Mouse (Mus musculus) activated CD4-positive, CD25-positive, alpha-beta regulatory T cell (primary cell): Measurements from ENCODE around the gene Lin37. TPM values are rescaled to one million over a fixed set of nuclear protein-coding genes. Genes with fewer than 3 reads are reported as not detected.

ENCODE experiments used
- polyA plus RNA-seq, 2 experiments: library from polyadenylated mRNA; unstranded; fragments of 100-300 nt; shearing (Covaris generic); gene quantifications; one replicate each; pipeline ENCODE4 v1.2.1; 2017

The Lin37 gene
- 100 to 1,000 TPM in 1 of 2 experiments, 10 to 100 TPM in 1; 92.9 to 107 TPM for polyA plus RNA-seq

DNA sequence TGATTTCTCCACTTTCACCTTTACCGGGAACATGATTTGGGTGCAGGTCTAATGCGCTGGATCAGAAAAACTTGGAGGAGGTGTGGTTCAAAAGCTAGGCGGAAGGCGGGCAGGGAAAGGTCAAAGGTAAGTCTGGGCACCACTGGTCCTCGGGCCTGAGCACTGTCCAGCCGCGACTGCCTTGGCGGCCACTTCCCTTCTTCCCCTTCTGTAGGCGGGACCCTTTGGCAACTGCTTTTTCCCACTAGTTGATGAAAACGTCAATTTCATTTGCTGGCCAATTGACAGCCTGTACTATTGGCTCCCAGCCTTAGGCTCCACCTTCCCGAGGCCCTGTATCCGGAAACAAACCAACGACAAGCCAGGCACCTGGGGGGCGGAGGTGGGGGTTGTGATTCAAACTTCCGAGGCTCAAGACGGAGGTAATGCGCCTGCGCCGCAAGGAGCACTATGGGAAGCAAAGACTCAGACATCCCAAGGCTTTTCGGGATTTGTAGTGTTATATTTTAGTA, at the start of gene Lin37:
Gene Lin37 (minus strand): TSS at position 396 of the 512 bp plus-strand sequence.

DNA sequence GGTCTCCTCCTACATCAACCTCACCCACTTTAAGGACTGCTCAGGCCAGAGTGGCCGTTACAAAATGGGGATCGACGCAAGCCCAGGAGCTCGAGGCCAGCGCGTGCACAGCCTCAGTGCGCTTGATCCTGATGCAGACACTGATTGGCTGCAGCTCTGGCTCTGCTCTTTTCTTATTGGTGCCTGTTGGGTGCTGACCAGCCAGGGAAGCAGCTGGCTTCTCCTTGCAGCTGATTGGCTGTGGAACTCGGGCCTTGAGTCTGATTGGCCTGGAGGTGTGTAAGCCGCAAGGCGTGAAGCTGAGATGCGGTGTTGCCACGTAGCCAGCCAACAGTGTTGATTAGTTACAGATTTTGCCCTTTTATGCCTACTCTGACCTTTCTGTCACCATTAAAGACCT, 39.1 kb upstream of the Lin37 start, which contains the start of gene Zbtb32:
Gene Zbtb32 (minus strand): TSS at position 124 of the 400 bp plus-strand sequence.

DNA sequence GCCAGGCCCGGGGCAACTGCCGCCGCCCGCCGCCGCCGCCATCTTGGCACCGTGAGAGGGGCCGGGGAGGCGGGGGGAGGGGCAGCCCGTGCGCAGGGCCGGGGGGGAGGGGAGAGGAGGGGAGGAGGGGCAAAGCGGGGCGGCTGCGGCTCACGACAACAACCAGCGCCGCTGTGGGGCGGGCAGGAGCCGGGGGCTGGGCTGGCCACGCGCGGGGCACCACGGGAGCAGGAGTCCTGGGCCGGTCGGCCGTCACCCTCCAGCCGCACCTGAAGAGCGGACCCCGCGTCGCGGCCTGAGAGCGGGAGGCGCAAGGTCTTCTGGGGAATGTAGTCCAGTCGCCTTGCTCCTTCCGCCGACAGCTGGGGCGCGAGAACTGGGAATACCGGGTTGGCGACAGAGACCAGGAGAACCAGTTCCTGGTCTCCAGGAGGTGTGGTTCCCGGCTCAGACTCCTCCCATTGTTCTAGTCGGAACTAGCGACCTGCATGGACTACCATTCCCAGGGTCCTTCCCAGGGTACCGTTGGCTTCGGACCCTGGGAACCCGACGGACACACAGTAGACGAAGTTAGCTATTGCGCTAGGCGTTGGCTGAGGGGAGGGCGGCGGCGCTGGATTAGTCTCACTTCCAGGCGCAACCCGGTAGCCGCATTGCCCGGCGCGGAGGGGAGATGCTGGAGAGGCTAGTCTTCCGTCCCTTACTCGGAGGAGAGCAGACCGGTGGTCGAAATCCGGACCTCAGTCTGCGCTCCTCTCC, 29.2 kb upstream of the Lin37 start, which contains the start of gene Kmt2b:
Gene Kmt2b (minus strand): TSS at position 51 of the 759 bp plus-strand sequence.

DNA sequence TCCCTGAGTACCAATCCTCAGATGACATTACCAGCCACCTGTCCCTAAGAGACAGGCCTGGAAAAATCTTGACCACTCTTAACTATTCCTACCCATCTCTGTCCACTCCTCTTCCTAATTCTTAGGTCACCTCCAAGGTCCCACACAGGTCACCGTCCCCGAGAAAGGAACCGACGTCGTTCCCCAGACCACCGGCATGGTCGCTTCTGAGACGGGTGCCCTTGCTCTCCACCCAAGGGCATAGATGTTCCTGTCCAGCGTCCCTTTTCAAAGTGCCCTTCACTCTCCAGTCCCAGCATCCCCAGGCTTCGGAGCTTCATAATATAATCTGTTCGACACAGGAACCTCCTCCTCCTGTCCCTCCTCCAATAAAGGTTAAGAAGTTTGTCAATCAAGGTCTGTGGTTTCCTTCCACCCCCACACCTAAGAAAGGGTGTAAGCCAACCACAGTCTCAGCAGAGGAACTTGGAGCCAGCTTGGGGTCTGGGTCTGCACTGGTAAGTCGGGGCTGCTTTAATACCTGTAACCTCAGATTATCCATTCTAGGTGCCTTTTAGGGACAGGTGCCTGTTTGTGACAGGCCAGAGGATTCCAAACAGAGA, 5.4 kb upstream of the Lin37 start, which contains the start of gene Igflr1:
Gene Igflr1 (plus strand): TSS at position 458 of the 602 bp plus-strand sequence.

DNA sequence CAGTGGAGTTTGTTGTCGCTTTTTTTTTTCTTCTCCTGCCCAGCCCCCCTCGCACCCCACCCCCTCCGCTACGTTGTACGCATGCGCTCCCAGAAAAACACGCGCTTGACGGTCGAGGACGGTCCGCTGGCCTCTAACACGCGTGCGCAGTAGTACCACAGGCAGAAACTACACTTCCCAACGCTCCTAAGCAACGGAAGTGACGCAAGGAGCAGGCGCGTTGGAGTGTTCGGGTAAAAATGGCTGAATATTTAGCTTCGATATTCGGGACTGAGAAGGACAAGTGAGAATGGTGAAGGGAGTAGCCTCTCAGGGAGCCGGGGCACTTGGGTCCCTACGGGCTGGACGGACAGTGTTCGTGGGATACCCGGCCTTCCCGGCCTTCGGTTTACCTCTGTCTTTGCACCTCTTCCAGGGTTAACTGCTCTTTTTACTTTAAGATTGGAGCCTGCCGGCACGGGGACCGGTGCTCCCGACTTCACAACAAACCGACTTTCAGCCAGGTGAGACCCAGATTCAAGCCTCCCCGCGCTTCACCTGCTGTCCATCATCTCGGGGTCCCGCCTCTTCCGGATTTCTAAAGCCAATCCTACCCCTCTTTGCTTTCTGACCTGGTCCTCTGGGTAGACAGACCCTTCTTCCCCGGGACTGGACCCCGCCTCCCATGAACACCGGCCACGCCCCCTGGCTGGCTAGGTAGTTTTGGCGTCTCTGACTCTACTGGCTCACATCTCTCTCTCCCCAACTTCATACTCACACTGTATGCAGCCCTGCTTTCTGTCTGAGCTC, 3.7 kb upstream of the Lin37 start, which contains the start of the genes U2af1l4, Gm49396 and Psenen:
Gene U2af1l4 (plus strand): TSS at position 185 of the 789 bp plus-strand sequence.
Gene Gm49396 (plus strand): TSS at position 228 of the 789 bp plus-strand sequence.
Gene Psenen (minus strand): TSS at position 511 of the 789 bp plus-strand sequence.

DNA sequence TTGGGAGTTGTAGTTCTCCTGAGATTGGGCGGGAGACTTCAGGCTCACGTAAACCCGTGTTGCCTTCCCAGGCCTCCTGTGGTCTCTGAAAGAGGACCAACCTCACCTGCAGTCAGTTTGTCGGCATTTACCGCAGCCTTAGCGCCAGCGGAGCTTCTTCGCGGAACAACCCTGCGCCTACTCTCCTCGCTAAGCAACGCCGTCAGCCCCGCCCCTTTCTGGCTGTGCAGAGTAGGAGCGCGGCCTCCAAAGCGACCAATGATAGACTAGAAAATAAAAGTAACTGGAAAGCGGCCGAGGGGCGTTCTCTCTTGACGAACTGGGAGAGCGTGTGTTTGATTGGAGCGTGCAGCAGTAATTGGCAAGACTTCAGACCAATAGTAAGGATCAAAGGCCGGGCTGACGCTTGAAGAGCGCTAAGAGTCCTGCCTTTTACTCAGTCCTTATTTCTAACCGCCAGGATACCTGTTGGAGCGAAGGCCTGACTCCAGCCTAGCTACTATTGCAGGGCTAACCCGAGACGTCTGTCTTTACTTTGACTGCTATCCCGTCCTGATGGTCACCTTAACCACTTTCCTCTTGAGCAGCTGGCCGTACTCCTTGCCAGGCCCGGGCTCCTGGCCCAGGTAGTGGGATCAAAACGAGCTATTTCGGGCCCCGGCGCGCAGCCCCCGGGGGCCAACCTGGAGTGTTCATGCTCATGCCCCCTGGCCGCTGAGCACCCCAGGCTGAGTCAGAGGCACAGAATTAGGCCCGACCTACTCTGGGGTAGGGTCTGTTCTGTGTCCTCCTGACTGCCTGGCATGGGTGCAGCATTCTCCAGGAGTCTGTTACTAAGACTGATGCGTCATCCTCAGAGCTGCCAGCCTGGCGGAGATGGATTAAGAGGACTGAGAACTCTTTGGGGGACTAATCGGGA, 7.3 kb downstream of the Lin37 start, which contains the start of the genes Hspb6 and Proser3:
Gene Hspb6 (plus strand): TSS at position 77 of the 919 bp plus-strand sequence.
Gene Proser3 (minus strand): TSS at position 198 of the 919 bp plus-strand sequence.

DNA sequence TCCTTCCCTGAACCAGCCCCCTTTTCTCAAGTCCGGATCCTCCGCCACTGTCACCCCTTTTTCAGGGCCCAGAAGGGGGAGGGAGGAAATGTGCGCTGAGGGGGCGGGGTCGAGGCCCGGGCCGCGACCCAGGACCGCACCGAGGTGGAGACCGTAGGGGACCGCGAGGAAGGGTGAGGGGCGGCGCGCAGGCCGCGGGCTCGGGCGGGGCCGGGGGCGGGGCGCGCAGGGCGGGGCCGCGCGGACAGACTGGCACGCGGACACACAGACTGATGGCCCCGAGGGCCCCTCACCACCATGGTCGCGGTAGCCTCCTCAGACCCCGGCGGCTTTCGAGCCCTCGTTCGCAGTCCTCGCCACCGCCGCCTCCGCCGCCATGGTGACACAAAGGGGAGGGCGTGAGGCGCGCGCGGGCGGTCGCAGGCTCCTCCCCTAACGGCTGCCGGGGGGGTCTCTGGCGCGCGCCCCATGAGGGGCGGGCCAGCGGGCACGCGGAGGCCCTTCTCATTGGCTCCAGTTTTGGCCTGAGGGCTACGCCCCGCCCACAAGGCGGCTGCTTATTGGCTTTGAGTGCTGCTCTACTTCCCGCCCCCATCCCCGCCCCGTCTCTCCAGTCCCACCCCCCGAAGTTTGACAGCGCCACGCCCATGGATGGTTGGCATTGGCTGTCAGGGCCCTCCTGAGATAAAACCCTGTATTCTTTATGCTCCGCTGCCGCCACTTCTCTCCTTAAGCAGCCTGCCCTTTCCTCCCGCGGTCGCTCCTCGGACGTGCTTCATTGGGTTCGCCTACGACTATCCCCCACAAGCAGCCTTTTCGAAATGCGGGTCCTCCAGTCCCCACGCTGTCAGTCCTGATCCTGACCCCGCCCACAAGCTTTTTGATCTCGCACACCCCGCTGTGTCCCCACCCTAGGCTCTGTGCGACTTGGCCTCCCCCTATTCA, 24.7 kb downstream of the Lin37 start, which contains the start of gene Arhgap33:
Gene Arhgap33 (minus strand): TSS at position 428 of the 945 bp plus-strand sequence.

Other genes starting within 250 kb of the Lin37 start
- gene Syne4, start 245.0 kb downstream of the Lin37 start, polyA plus RNA-seq: 10 to 100 TPM in 1 of 2 experiments, 1 to 10 TPM in 1; 3.8 to 22.5 TPM
- not detected for gene E130208F15Rik, start 238.1 kb downstream of the Lin37 start, polyA plus RNA-seq
- gene Sdhaf1, start 235.9 kb downstream of the Lin37 start, polyA plus RNA-seq: 10 to 100 TPM; 32.0 to 75.5 TPM
- not detected for gene Lrfn3, start 197.1 kb downstream of the Lin37 start, polyA plus RNA-seq
- 10 to 100 TPM in 1 of 2 experiments, 1 to 10 TPM in 1; 7.1 to 32.2 TPM for gene Tyrobp, start 146.1 kb downstream of the Lin37 start, polyA plus RNA-seq
- gene Hcst, start 140.0 kb downstream of the Lin37 start, polyA plus RNA-seq: 100 to 1,000 TPM; 470 to 543 TPM
- 10 to 100 TPM; 78.6 to 95.9 TPM for gene Nfkbid, start 138.1 kb downstream of the Lin37 start, polyA plus RNA-seq
- 10 to 100 TPM; 10.8 to 23.2 TPM for gene Aplp1, start 114.3 kb downstream of the Lin37 start, polyA plus RNA-seq
- gene Kirrel2, start 102.1 kb downstream of the Lin37 start, polyA plus RNA-seq: not detected
- not detected for gene Nphs1, start 101.5 kb downstream of the Lin37 start, polyA plus RNA-seq
- gene Prodh2, start 66.2 kb downstream of the Lin37 start, polyA plus RNA-seq: not detected
- 1 to 10 TPM; 1.5 to 2.5 TPM for gene Arhgap33, start 24.8 kb downstream of the Lin37 start, polyA plus RNA-seq
- gene Hspb6, start 7.7 kb downstream of the Lin37 start, polyA plus RNA-seq: 1 to 10 TPM; 1.9 to 4.1 TPM
- gene Proser3, start 7.5 kb downstream of the Lin37 start, polyA plus RNA-seq: 1 to 10 TPM; 5.7 to 6.2 TPM
- 10 to 100 TPM; 28.3 to 67.8 TPM for gene U2af1l4, start 3.5 kb upstream of the Lin37 start, polyA plus RNA-seq
- gene Gm49396, start 3.5 kb upstream of the Lin37 start, polyA plus RNA-seq: 10 to 100 TPM; 53.5 to 82.4 TPM
- gene Psenen, start 3.8 kb upstream of the Lin37 start, polyA plus RNA-seq: 100 to 1,000 TPM; 231 to 234 TPM
- gene Igflr1, start 5.6 kb upstream of the Lin37 start, polyA plus RNA-seq: 100 to 1,000 TPM in 1 of 2 experiments, 10 to 100 TPM in 1; 66.2 to 268 TPM
- gene Kmt2b, start 28.9 kb upstream of the Lin37 start, polyA plus RNA-seq: 10 to 100 TPM; 14.9 to 15.1 TPM
- 10 to 100 TPM; 12.9 to 34.9 TPM for gene Zbtb32, start 39.1 kb upstream of the Lin37 start, polyA plus RNA-seq
- 1 to 10 TPM in 1 of 2 experiments, under 1 TPM in 1; 0.32 to 1.8 TPM for gene Upk1a, start 53.0 kb upstream of the Lin37 start, polyA plus RNA-seq
- gene Cox6b1, start 66.3 kb upstream of the Lin37 start, polyA plus RNA-seq: 100 to 1,000 TPM; 713 to 756 TPM
- not detected for gene Etv2, start 76.0 kb upstream of the Lin37 start, polyA plus RNA-seq
- gene Rbm42, start 90.5 kb upstream of the Lin37 start, polyA plus RNA-seq: 100 to 1,000 TPM; 125 to 166 TPM
- gene Haus5, start 105.2 kb upstream of the Lin37 start, polyA plus RNA-seq: 10 to 100 TPM; 18.3 to 29.7 TPM
- gene Pmis2, start 111.8 kb upstream of the Lin37 start, polyA plus RNA-seq: under 1 TPM in 1 of 2 experiments, not detected in 1; 0.50 TPM
- not detected for gene 2200002J24Rik, start 139.1 kb upstream of the Lin37 start, polyA plus RNA-seq
- under 1 TPM in 1 of 2 experiments, not detected in 1; 0.34 TPM for gene Atp4a, start 152.4 kb upstream of the Lin37 start, polyA plus RNA-seq
- 100 to 1,000 TPM in 1 of 2 experiments, 10 to 100 TPM in 1; 85.3 to 135 TPM for gene Tmem147, start 169.7 kb upstream of the Lin37 start, polyA plus RNA-seq
- gene Gapdhs, start 183.8 kb upstream of the Lin37 start, polyA plus RNA-seq: under 1 TPM; 0.34 to 0.55 TPM
- 1 to 10 TPM in 1 of 2 experiments, not detected in 1; 2.9 TPM for gene Sbsn, start 191.6 kb upstream of the Lin37 start, polyA plus RNA-seq
- gene Dmkn, start 203.9 kb upstream of the Lin37 start, polyA plus RNA-seq: not detected
- gene Krtdap, start 228.1 kb upstream of the Lin37 start, polyA plus RNA-seq: not detected